Comparison of ENCODE assay signal across 12 mouse cellular contexts in the genomic region with DNA sequence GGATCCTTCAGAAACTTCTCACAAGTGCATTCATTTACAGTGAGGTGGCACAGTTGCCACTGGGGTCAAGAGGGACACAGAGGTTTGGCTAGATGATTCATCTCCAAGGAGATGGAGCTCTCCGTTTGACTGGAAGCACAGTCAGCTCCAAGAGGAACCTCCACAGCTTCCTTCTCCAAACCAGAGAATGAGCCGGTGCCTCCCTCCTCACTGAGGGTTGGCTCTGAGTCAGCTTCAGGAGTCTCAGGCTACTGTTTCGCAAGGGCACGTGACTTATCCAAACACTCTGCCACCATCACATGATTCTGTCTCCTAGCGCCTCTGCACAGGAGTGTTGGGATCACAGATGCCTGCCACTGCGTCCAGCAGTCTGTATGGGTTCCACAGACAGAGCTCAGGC.
DNase-seq lines count a peak whose midpoint lies in the region; ATAC-seq and TF ChIP-seq lines count a peak whose summit lies in the region.
"Had no signal": no experiment of that assay in that cellular context is flagged by ENCODE, and none has a peak within 500 bp of the region (broad histone marks: within the 10 kb centered on the region; RNA-seq: fewer than 3 reads in every experiment).

No protein-coding gene starts in this region.

- TF ChIP-seq CTCF in lung, embryonic 14.5 days (IDR thresholded peaks at IDR 0.05; ENCODE audit: low read depth) = no peak

- WGBS in kidney, embryonic 15.5 days = 61% methylated on average over 6 of the region's 6 CpGs
- 30% methylated on average over 6 of the region's 6 CpGs for WGBS in lung, embryonic 14.5 days

- no peaks in the 10 kb centered on the region for H3K27me3 ChIP-seq in kidney, embryonic 15.5 days
- H3K27me3 ChIP-seq in lung, embryonic 14.5 days (ENCODE audit: insufficient read depth, low read length) = no peaks in the 10 kb centered on the region
- H3K27me3 ChIP-seq: liver, embryonic 13.5 days had no signal

- no peak for ATAC-seq in kidney, embryonic 15.5 days (replicated peaks; ENCODE audit: low FRiP score)
- peak; percentile 65 for ATAC-seq in lung, embryonic 14.5 days (ENCODE audit: insufficient read depth)

- no peak overlapping the region for H3K9ac ChIP-seq in kidney, embryonic 15.5 days
- no peak overlapping the region for H3K9ac ChIP-seq in lung, embryonic 14.5 days
- H3K9ac ChIP-seq: liver, embryonic 13.5 days had no signal

- H3K36me3 ChIP-seq in kidney, embryonic 15.5 days = peaks cover 19% of the 10 kb centered on the region
- H3K36me3 ChIP-seq in lung, embryonic 14.5 days (ENCODE audit: insufficient read depth) = peaks cover 19% of the 10 kb centered on the region
- H3K36me3 ChIP-seq: liver, embryonic 13.5 days had no signal

- H3K9me3 ChIP-seq in kidney, embryonic 15.5 days (replicated peaks) = no peaks in the 10 kb centered on the region
- H3K9me3 ChIP-seq in lung, embryonic 14.5 days (ENCODE audit: low read depth, low read length) = no peaks in the 10 kb centered on the region
- H3K9me3 ChIP-seq: liver, embryonic 13.5 days had no signal

- H3K4me2 ChIP-seq in kidney, embryonic 15.5 days = no peak overlapping the region
- no peak overlapping the region for H3K4me2 ChIP-seq in lung, embryonic 14.5 days
- H3K4me2 ChIP-seq: heart, embryonic 11.5 days; liver, embryonic 13.5 days had no signal

- no peak overlapping the region for H3K4me3 ChIP-seq in kidney, embryonic 15.5 days (replicated peaks)
- H3K4me3 ChIP-seq in lung, embryonic 14.5 days (ENCODE audit: low read depth, low read length) = no peak overlapping the region
- H3K4me3 ChIP-seq: erythroblast, embryonic 14.5 days; liver, embryonic 13.5 days had no signal

- peaks cover 16% of the 10 kb centered on the region for H3K4me1 ChIP-seq in kidney, embryonic 15.5 days
- no peaks in the 10 kb centered on the region; the same call in 1 of the 2 replicates for H3K4me1 ChIP-seq in lung, embryonic 14.5 days (ENCODE audit: insufficient read depth)
- H3K4me1 ChIP-seq: liver, embryonic 13.5 days had no signal

- DNase-seq in kidney, postnatal 25 days = peak; percentile 35 to 59
- DNase-seq in 3T3-L1 (ENCODE audit: low read depth, low spot score) = peak; percentile 95
- DNase-seq in MN1 (ENCODE audit: low spot score) = peak; percentile 52
- peak; percentile 67 for DNase-seq in lung, embryonic 14.5 days
- DNase-seq in frontal cortex, postnatal 14 days (ENCODE audit: low spot score in 2 of 2) = no peak
- no peak for DNase-seq in cerebellum, adult 11-12 months
- DNase-seq: cerebellum, adult 9-11 months; kidney, adult 9 months; liver, embryonic 13.5 days had no signal

- H3K27ac ChIP-seq in kidney, embryonic 15.5 days = no peak overlapping the region
- no peak overlapping the region for H3K27ac ChIP-seq in lung, embryonic 14.5 days (ENCODE audit: low read depth)
- H3K27ac ChIP-seq: liver, embryonic 13.5 days had no signal

Comparison
In these comparisons a context has a peak if more than half of its experiments do, and no peak if none do; other contexts are left out.
1. DNase-seq: peak in kidney, postnatal 25 days (2 of 2), 3T3-L1 (single experiment), MN1 (single experiment) and lung, embryonic 14.5 days (single experiment); none in frontal cortex, postnatal 14 days (0 of 2) and cerebellum, adult 11-12 months (single experiment).